ENCODE assay signal across 7 mouse cellular contexts in the genomic region with DNA sequence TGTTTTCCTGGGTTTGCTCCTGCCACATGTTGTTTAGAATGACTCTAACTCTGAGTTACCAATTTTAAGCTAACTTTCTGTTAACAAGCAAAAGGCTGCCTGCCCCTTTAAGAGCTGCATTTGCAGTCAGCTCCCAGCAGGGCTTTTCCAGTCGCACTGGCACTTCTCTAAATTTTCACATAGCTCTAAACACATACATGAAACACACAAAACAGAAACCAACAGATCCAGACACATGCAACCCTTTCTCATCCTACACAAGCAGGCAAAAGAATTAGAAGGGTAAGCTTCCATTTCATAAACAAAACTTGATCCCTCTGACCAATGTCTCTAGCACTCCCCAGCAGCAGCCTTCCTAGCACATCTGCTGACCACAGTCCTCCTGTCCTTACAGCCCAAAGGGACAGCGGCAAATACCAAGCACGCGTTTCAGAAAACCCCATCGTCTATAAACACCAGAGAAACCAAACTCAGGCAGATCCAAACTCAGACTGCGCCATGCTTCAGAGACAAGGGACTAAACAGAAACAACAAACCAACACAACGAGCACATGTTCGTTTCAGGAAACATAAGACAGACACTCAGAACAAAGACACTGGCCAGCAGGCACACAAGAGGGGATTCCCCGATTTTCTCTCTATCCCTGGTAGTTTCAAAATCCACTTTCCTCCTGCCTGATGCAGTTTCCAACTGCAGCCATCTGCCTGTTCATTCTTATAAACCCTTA.
DNase-seq lines count a peak whose midpoint lies in the region; ATAC-seq and TF ChIP-seq lines count a peak whose summit lies in the region.
"Not testable (repeated sequence)": the region's sequence is repeated elsewhere in the genome, so short reads cannot be mapped to it uniquely, and the experiment has no call there.

No protein-coding gene starts in this region.

- peak overlapping the region; percentile 31 for H3K4me2 ChIP-seq in forebrain, postnatal 0 days (ENCODE audit: low read depth)
- not testable (repeated sequence) for H3K4me2 ChIP-seq in hindbrain, embryonic 11.5 days (replicated peaks; ENCODE audit: low read depth, low read length); neural tube, embryonic 11.5 days (ENCODE audit: low read depth)
- H3K4me2 ChIP-seq in kidney, embryonic 15.5 days, result 0 out of 2 replicates have a peak overlapping the region, but pooled peaks have one; percentile 16

- ATAC-seq in forebrain, postnatal 0 days; kidney, embryonic 15.5 days (replicated peaks; ENCODE audit: low FRiP score); neural tube, embryonic 11.5 days (ENCODE audit: insufficient read depth, low FRiP score, low TSS enrichment): not testable (repeated sequence)
- 0 out of 2 replicates have a peak, but pooled peaks have one; percentile 44 for ATAC-seq in hindbrain, embryonic 11.5 days (ENCODE audit: low FRiP score)

- not testable (repeated sequence) for TF ChIP-seq POLR2A in MEL (IDR thresholded peaks at IDR 0.05; ENCODE audit: control insufficient read depth in 1 of 2, insufficient read depth in 1 of 2, low read depth in 1 of 2, low read length in 2 of 2, poor library complexity in 1 of 2)

- not testable (repeated sequence) for TF ChIP-seq EP300 in MEL (IDR thresholded peaks at IDR 0.05; ENCODE audit: low read depth in 1 of 2, low read length in 2 of 2)

- H3K27ac ChIP-seq in MEL (ENCODE audit: control insufficient read depth, low read depth, low read length); forebrain, postnatal 0 days (ENCODE audit: low read depth, low read length); hindbrain, embryonic 11.5 days (ENCODE audit: low read depth, low read length); kidney, embryonic 15.5 days; neural tube, embryonic 11.5 days (ENCODE audit: low read depth, low read length): not testable (repeated sequence)
- H3K27ac ChIP-seq in embryonic facial prominence, embryonic 10.5 days (replicated peaks), result peak overlapping the region; percentile 40

- peak; percentile 54 for DNase-seq in MEL (ENCODE audit: low read depth, low spot score)
- peak; percentile 36 for DNase-seq in embryonic facial prominence, embryonic 10.5 days (ENCODE audit: low spot score)
- peak; percentile 52 for DNase-seq in forebrain, postnatal 0 days
- DNase-seq in hindbrain, embryonic 11.5 days (ENCODE audit: low spot score), result peak; percentile 29
- peak; percentile 13 for DNase-seq in neural tube, embryonic 11.5 days (ENCODE audit: low spot score)

- TF ChIP-seq RAD21 in MEL (IDR thresholded peaks at IDR 0.05; ENCODE audit: low read depth, low read length), result not testable (repeated sequence)

- H3K79me2 ChIP-seq in MEL (ENCODE audit: control insufficient read depth, insufficient read depth, low read length, poor library complexity), result not testable (repeated sequence)

- 38% methylated on average over 9 of the region's 9 CpGs for WGBS in embryonic facial prominence, embryonic 10.5 days
- 25% methylated on average over 9 of the region's 9 CpGs for WGBS in forebrain, postnatal 0 days
- 37% methylated on average over 9 of the region's 9 CpGs for WGBS in hindbrain, embryonic 11.5 days
- WGBS in kidney, embryonic 15.5 days, result 40% methylated on average over 9 of the region's 9 CpGs
- 41% methylated on average over 9 of the region's 9 CpGs for WGBS in neural tube, embryonic 11.5 days

- peak in 1 of 3 experiments; percentile 0; a peak in 1 of 6 replicates for TF ChIP-seq CTCF in MEL (IDR thresholded peaks at IDR 0.05 in 2 of 3, conservative IDR thresholded peaks at IDR 0.05 in 1 of 3; ENCODE audit: control insufficient read depth in 1 of 3, insufficient read depth in 1 of 3, low read depth in 2 of 3, low read length in 3 of 3, poor library complexity in 1 of 3, severe bottlenecking in 1 of 3)
- TF ChIP-seq CTCF in forebrain, postnatal 0 days (IDR thresholded peaks at IDR 0.05; ENCODE audit: low read depth), result peak; percentile 44

- peak overlapping the region; percentile 40; the same call in 1 of the 2 replicates for H3K9ac ChIP-seq in MEL (ENCODE audit: control insufficient read depth, low read depth, low read length, poor library complexity, severe bottlenecking)
- H3K9ac ChIP-seq in forebrain, postnatal 0 days; hindbrain, embryonic 11.5 days (ENCODE audit: low read depth, low read length); kidney, embryonic 15.5 days; neural tube, embryonic 11.5 days (ENCODE audit: low read length): not testable (repeated sequence)

- H3K36me3 ChIP-seq in MEL (ENCODE audit: control insufficient read depth in 1 of 2, insufficient read depth in 2 of 2, low read length in 2 of 2); embryonic facial prominence, embryonic 10.5 days (replicated peaks); forebrain, postnatal 0 days (ENCODE audit: insufficient read depth); hindbrain, embryonic 11.5 days (ENCODE audit: control insufficient read depth, insufficient read depth, low read length); kidney, embryonic 15.5 days; megakaryocyte, embryonic 14.5 days (replicated peaks; ENCODE audit: low read length); neural tube, embryonic 11.5 days (ENCODE audit: control insufficient read depth, insufficient read depth, low read length): not testable (repeated sequence)

- H3K4me3 ChIP-seq in MEL (ENCODE audit: control insufficient read depth in 1 of 2, insufficient read depth in 1 of 2, low read depth in 2 of 2, low read length in 2 of 2), result peak overlapping the region; percentile 49 to 50; a peak in 3 of 4 replicates
- H3K4me3 ChIP-seq in embryonic facial prominence, embryonic 10.5 days; forebrain, postnatal 0 days (ENCODE audit: low read depth, low read length); hindbrain, embryonic 11.5 days (ENCODE audit: low read depth, low read length); kidney, embryonic 15.5 days (replicated peaks); neural tube, embryonic 11.5 days (ENCODE audit: low read depth, low read length): not testable (repeated sequence)
- H3K4me3 ChIP-seq in megakaryocyte, embryonic 14.5 days (replicated peaks), result peak overlapping the region; percentile 79

- not testable (repeated sequence) for H3K27me3 ChIP-seq in MEL (ENCODE audit: control insufficient read depth in 1 of 2, insufficient read depth in 2 of 2, low read length in 2 of 2); embryonic facial prominence, embryonic 10.5 days (replicated peaks; ENCODE audit: low read depth, poor library complexity, severe bottlenecking); forebrain, postnatal 0 days (ENCODE audit: insufficient read depth, low read length); hindbrain, embryonic 11.5 days (ENCODE audit: control insufficient read depth, insufficient read depth, low read length); kidney, embryonic 15.5 days; megakaryocyte, embryonic 14.5 days (replicated peaks); neural tube, embryonic 11.5 days (ENCODE audit: control insufficient read depth, insufficient read depth, low read length)

- not testable (repeated sequence) for H3K4me1 ChIP-seq in MEL (ENCODE audit: control insufficient read depth in 1 of 2, insufficient read depth in 2 of 2, low read length in 2 of 2); embryonic facial prominence, embryonic 10.5 days; forebrain, postnatal 0 days (ENCODE audit: insufficient read depth); hindbrain, embryonic 11.5 days (replicated peaks; ENCODE audit: control insufficient read depth, insufficient read depth, low read length); kidney, embryonic 15.5 days; neural tube, embryonic 11.5 days (ENCODE audit: control insufficient read depth, insufficient read depth, low read length)
- H3K4me1 ChIP-seq in megakaryocyte, embryonic 14.5 days, result peaks cover 16% of the 10 kb centered on the region

- not testable (repeated sequence) for H3K9me3 ChIP-seq in MEL (replicated peaks; ENCODE audit: insufficient read depth, low read length); embryonic facial prominence, embryonic 10.5 days; forebrain, postnatal 0 days (ENCODE audit: low read length); hindbrain, embryonic 11.5 days (ENCODE audit: control insufficient read depth, low read length); kidney, embryonic 15.5 days (replicated peaks); megakaryocyte, embryonic 14.5 days; neural tube, embryonic 11.5 days (ENCODE audit: control insufficient read depth, low read length)
